Mouse (Mus musculus) embryonic fibroblast, embryonic 13.5 days (primary cell): ENCODE measurements around the gene Schip1.

Experiments used
- CTCF ChIP-seq: IDR thresholded peaks from 2 replicates; pipeline ENCODE4 v1.5.1; 2011; ENCODE audit warnings: mild to moderate bottlenecking, control low read depth, low read length, moderate library complexity, borderline replicate concordance; ENCODE audit not compliant: insufficient read depth
- POLR2A ChIP-seq: IDR thresholded peaks from 2 replicates; pipeline ENCODE4 v1.6.1; 2011; ENCODE audit warnings: low read depth, mild to moderate bottlenecking, control low read depth, low read length, moderate library complexity

- TF ChIP-seq CTCF (no peak), POLR2A (no peak)
These were observed 593.1 kb downstream of the Schip1 start for GRCm38 (mm10) chr3:68657589-68658245.
